Mouse (Mus musculus) left cerebral cortex, adult 18-20 months (tissue): ENCODE measurements around the gene Ssx2ip. TPM values are rescaled to one million over a fixed set of nuclear protein-coding genes. Genes with fewer than 3 reads are reported as not detected.

Experiments used
- DNase-seq, 2 experiments: peaks; one replicate each; pipeline ENCODE4 v3.0.0; 2021 to 2022; ENCODE audit warnings: low spot score in 2 of 2, mixed read lengths in 1 of 2
- total RNA-seq, 2 experiments: library from RNA; stranded (reverse); gene quantifications; 2 replicates each; pipeline ENCODE4 v1.2.3; 2021

Ssx2ip gene
- total RNA-seq, 2 experiments from 2014 or later, result 91.0 to 96.5 TPM

- no peak for DNase-seq
These were observed 29.4 kb downstream of the Ssx2ip start for GRCm38 (mm10) chr3:146433681-146434350.

- no peak for DNase-seq
These were observed 30.2 kb downstream of the Ssx2ip start for GRCm38 (mm10) chr3:146434686-146435085.

DNA sequence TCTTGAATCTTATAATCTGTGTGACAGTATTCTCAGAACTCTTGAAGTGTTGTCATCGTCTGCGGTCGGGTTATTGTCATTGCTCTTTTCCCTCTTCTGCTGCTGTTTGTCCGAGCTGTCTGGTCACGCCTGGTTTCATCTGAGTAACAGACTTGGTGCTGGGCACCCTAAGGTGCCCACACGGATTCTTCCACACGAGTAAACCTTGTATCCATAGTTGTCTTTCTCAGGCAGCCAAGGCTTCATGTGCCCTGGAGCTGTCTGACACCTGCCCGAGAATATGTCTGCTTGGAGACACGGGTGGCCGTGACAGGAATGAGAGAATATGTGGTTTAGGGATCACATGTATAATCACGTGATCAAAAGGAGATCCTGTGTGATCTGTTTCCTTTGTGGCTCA is 31.1 kb downstream of the Ssx2ip start:
- DNase-seq, result no peak

- DNase-seq, result no peak
These were observed 31.7 kb downstream of the Ssx2ip start for GRCm38 (mm10) chr3:146436114-146436513.

DNA sequence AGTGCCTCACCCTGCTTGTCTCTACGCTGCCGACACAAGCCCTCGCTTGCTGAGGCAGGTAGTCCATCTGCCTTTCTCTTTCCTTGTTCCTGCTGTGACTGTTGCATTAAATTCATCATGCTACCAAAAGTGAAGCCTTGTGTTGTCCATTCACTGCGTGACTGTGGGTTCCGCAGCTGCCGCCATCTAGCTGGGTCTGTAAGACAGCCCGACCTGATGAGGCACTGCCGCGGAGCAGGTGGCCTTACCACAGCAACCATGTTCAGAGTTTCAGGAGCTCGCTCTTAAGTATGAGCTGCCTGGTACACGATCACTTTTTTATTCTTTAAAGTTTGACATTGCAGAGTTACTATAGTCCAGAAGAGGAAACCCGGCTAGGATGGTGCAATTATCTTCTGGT is 35.6 kb downstream of the Ssx2ip start:
- DNase-seq, result no peak

DNA sequence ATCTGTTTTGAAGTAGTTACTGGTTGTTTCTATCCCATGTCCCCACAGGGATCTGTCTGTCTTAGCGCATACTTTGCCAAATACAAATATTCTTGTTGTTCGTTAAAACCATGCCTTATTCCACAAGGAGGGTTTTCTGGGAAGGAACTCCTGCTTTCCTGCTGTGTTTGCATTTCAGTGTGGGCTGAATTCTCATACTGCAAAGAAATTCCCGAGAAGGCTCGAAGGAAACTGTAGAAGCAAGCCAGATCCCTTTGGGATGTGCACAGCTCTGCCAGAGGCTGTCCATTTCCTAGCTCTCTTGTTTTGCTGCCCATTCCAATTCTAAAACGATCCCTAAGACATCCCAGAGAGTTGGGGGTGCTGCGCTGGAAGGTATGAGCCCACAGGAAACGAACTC is 36.0 kb downstream of the Ssx2ip start:
- no peak for DNase-seq

- no peak for DNase-seq
These were observed 38.0 kb downstream of the Ssx2ip start for GRCm38 (mm10) chr3:146442484-146442883.

DNA sequence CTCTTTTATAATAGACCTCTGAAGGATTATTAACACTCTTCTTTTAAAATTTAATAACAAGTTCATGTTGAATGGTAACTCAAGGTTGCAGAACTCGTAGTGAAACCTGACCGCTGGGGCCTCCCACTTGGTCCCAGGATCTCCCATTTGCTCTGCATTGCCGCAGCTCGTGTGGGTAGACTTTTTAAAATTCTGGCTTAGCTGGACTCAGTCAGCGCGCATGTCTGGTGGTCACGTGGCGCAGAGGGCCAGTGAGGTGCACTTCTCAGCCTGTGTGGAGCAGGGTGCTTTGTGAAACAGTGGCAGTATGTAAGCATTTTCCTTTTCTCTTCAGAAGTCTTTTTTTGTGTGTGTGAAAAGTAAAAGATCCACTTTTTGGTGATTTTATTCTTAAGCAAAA is 38.5 kb downstream of the Ssx2ip start:
- no peak for DNase-seq

DNA sequence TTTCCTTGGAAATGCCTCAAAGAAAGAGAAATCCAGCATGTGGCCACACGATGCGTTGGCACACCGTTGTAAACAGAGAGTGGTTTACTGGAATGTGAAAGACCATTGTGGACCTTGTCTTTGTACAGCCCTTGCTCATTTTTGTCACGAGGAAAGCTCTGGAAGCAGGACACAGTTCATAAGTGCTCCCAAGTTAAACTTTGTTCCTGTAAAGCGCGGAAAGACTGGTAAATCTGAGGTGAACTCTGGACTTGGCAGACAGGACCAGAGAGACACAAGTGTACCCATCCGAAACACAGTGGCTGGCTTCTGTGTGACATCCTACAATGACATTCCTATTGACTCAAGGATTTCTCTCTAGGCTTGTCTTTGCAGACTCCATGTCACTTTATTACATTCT is 38.9 kb downstream of the Ssx2ip start:
- no peak for DNase-seq

DNA sequence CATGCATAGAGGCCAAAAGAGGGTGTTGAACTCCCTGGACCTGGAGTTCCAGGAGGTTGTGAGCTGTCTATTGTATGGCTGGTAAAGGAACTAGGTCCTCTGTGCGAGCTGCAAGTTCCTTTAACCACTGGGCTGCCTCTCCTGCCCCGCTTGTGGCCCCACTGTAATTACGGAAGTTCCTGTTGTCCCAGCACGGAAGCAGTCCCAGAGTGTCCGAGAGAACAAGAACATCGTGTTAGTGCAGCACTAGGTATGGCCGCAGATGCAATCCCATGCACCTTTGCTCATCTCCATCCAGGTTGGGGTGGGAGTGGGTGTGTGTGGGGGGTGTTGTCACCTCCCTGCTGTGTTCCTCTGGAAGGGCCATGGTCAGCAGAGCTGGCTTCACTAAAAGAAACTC is 40.4 kb downstream of the Ssx2ip start:
- DNase-seq, result no peak

- no peak for DNase-seq
These were observed 42.7 kb downstream of the Ssx2ip start for GRCm38 (mm10) chr3:146447156-146447555.

DNA sequence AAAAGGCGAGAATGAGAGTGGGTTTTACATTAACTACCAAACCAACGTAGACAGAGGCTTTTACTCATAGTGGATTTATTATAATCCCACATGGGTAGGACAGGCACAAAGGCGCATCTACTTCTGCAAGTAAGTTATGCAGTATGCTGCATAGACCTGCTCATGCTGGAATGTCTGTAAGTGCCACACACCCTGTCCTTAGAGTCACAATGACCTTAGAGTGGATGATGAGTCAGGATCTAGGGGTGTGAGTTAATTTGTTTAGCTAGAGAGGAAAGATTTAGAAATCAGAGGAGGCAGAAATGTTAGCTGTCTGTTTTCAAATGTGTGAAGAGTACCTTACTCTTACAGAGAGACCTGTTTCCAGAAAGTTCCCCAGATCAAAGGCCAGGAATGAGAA is 43.2 kb downstream of the Ssx2ip start:
- no peak for DNase-seq

DNA sequence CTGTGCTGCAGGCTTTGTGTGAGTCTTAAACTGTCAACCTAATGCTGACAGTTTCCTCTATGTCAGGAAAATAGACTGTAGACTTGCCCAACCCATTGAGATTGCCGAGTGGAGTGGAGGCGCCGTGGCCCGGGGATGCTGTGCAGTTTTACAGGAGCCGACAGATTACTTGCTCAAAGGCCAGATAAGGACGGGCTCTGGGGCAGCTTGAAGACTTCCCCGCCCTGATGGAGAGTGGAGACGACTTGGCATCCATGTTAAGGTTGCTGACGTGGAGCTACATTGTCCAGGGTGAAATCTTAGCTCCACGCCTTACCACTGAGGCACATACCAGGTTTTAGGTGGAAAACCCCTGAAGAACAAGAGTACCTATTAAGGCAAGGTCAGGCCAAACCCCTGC is 43.9 kb downstream of the Ssx2ip start:
- DNase-seq, result no peak

DNA sequence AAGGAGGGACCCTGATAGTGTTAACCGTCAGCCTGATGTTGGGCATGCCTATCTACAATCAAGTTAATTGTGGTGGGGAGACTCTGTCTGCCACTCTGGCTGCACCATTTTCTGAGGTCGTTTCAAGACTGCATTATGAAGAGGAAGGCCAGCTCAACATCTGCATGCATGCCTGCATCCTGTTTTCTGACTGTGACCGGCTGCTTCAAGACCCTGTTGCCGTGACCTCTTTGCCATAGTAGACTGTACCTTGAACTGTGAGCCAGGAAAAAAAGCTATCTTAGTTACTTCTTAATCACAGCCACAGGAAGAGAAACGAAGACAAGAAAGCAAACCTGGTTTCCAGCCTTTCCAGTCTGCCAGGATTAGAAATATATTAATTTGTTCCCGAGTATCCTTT is 44.5 kb downstream of the Ssx2ip start:
- DNase-seq, result no peak

DNA sequence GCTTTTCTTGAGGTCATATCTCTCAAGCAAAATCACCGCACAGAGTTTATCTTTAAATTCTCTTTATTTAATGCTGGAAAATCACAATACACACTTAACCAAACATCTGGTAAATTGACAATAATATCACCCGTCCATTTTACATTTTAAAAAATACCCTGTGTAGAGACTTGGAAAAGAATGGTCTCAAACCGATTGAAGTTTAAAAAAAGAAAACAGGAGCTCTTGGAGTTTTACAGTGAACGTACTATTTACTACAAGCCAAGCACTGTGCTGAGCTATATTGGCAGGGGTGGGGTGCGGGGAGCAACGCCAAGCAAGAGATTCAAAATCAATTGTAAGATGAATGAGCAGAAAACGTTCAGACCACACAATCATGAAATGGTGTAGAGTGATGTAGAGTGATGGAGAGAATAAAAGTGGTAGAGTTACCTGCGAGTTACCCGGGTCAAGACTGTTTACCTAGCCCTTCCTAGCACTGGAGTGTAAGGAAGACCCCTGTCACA is 45.4 kb downstream of the Ssx2ip start, which contains the start of gene Ctbs:
Gene Ctbs, plus strand, starts transcription at position 51 of the 506 bp plus-strand sequence.
- no peak for DNase-seq

DNA sequence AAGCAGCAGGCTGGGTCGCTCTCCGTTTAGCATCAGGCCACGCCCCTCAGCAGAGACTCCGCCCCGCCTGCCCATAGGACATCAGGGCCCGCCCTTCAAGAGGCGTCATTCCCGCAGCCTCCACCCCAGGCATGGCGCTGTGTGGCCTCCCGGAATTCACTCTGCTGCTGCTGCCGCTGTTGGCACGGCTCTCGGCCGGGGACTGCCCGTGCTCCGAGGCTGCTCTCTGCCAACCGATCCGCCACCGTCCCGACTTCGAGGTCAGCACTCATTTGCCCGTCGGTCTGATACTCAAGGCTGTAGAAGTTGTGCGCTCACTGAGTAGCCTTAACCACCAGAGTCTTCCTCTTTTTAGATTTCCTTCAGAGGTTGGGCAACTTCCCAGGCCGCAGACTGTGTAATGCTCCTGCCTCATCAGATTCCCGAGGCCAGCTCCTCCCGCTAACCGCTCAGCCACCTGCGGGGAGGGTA is 46.0 kb downstream of the Ssx2ip start:
- peak; percentile 90 to 91 for DNase-seq

DNA sequence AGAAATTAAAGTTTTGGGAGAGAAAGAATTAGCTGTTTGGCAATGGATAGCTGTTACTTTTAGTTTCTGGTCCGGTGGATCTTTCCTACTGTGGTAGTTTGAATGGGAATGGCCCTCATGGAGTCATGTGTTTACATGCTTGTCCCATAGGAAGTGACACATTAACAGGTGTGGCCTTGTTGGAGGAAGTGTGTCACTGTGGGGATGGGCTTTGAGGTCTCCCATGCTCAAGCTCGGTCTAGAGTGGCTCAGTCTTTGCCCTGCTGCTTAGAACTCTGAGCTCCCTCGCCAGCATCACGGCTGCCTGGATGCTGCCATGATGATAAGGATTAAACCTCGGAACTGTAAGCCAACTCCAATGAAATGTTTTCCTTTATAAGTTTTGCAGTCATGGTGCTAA is 46.9 kb downstream of the Ssx2ip start:
- DNase-seq, result no peak

- DNase-seq, result no peak
These were observed 58.5 kb downstream of the Ssx2ip start for GRCm38 (mm10) chr3:146462939-146463338.

DNA sequence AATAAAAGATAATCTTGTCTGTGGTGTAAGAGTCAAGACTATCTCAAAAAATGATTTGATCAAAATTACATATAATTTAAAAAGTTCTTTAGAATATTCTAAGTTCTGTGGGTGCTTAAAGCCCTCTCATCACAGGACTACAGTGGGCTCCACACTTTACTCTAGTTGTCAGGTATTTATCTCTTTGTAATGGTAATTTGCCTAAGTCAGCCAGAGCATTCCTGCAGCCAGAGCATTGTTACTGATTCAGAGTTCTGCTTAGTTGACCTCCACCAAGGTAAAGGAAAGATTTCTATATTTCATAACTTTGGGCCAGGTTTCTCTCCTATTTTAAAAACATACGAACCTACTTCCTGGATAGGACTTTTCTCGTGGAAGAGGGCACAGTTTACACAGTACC is 64.8 kb downstream of the Ssx2ip start:
- DNase-seq, result no peak

- DNase-seq, result no peak
These were observed 68.2 kb downstream of the Ssx2ip start for GRCm38 (mm10) chr3:146472657-146473056.

GRCm38 (mm10) chr3:146473741-146474140 is 69.3 kb downstream of the Ssx2ip start:
- DNase-seq, result no peak

- no peak for DNase-seq
These were observed 70.0 kb downstream of the Ssx2ip start for GRCm38 (mm10) chr3:146474428-146474827.

DNA sequence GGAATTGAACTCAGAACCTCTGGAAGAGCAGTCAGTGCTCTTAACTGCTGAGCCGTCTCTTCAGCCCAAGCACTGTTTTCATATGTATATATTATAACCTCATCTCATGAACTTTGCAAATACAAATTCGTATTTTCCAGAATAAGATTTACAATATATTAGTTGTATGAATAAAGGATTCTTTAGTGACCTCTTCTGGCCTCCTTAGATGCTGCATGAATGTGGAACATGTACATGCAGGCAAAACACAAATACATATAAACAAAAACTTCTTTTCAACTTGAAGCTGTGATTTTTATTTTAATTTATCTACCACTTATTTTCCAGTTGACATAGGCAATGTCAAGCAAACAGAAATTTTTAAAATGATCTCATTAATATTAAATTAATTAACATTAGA is 77.6 kb downstream of the Ssx2ip start:
- no peak for DNase-seq
